Mouse (Mus musculus): Measurements from ENCODE around the gene Hdgf. TPM values are rescaled to one million over a fixed set of nuclear protein-coding genes. Genes with fewer than 3 reads are reported as not detected.
A peak's percentile ranks its signal among the peaks of the same experiment; 100 is the strongest.

The Hdgf gene
- total RNA-seq, 2 experiments from 2014 or later = 148 to 151 TPM

- no peak for TF ChIP-seq CTCF (IDR thresholded peaks at IDR 0.05)
- intact Hi-C loops (cut with DNase I) = no loop called here
- H3K4me3 ChIP-seq = peak within 1 kb of the TSS; percentile 31
- no peak within 1 kb of the TSS for H3K27ac ChIP-seq
- no peak for DNase-seq (ENCODE audit: extremely low spot score in 1 of 2, low spot score in 2 of 2)
Measured at GRCm38 (mm10) chr3:87948378-87949265, 42.5 kb downstream of the Hdgf start, which contains the start of gene Crabp2. Crabp2 (plus strand) TSS chr3:87948666.

DNA sequence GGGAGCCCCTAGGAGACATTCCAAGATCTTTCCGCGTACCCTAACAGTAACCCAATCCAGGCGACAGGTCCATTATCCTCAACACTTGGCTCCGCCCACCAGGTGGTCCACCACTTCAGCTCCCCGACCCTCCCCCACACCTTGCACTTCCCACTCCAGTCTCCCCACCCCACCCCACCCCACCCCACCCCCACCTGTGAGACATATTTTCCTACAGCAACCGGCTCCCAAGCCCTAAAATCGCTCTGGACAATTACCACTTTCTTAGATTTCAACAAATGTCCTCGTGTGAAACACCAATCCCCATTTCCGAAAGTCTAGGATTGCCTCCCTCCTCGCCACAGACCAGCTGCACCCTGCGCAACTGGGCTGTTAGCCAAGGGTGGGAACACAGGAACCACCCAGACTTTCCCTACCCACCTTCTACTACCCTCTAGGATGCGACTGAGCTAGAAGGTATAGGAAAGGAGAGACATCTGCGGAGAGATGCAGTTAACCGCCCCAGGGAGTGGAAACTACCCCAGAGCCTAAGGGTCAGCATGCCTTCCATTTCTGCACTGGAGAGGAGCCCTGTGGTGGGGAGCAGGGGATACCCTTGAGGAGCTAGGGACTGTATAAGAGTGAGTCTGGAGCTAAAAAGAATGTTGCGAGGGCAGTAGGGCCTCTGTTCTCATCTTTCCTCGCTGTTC is 43.3 kb downstream of the Hdgf start:
- no peak for DNase-seq (ENCODE audit: extremely low spot score in 1 of 2, low spot score in 2 of 2)
- Histone ChIP-seq H3K27ac (no peak overlapping the region), H3K4me3 (no peak overlapping the region)
- intact Hi-C loops (cut with DNase I) = no loop called here
- TF ChIP-seq CTCF (IDR thresholded peaks at IDR 0.05) = no peak

DNA sequence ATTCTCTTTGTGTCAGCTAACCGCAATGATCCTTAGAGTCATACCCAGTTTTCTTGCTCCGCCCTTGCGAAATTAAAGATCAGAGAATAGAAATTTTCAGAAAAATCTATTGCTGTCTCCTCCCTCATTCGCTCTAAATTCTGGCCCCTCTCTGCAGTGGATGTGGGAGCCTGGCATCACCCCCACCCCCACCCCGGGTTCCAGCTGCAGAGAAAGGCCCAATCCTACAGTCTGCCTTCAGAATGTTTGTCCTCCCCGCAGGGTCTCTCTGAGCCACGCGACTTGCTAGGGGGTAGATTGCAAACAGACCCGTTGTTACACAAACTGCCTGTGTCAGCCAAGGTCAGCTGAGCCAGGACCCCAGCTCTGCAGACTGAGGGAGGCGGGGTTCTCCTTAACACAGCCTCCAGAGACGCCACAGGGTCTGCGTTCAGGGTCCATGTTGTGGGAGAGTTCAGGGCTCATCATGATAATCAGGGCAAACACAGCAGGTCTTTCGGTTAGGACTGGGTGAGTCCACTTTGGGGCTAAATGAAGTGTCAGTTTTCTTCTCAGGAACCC is 43.9 kb downstream of the Hdgf start:
- DNase-seq (ENCODE audit: extremely low spot score in 1 of 2, low spot score in 2 of 2) = no peak
- no peak overlapping the region for H3K27ac ChIP-seq
- TF ChIP-seq CTCF (IDR thresholded peaks at IDR 0.05) = no peak
- H3K4me3 ChIP-seq = no peak overlapping the region
- intact Hi-C loops (cut with DNase I) = no loop called here

- Histone ChIP-seq H3K4me3 (no peak overlapping the region), H3K27ac (no peak overlapping the region)
- DNase-seq (ENCODE audit: extremely low spot score in 1 of 2, low spot score in 2 of 2) = no peak
- no peak for TF ChIP-seq CTCF (IDR thresholded peaks at IDR 0.05)
- intact Hi-C loops (cut with DNase I) = no loop called here
Measured at GRCm38 (mm10) chr3:87951946-87952345, 45.8 kb downstream of the Hdgf start.

DNA sequence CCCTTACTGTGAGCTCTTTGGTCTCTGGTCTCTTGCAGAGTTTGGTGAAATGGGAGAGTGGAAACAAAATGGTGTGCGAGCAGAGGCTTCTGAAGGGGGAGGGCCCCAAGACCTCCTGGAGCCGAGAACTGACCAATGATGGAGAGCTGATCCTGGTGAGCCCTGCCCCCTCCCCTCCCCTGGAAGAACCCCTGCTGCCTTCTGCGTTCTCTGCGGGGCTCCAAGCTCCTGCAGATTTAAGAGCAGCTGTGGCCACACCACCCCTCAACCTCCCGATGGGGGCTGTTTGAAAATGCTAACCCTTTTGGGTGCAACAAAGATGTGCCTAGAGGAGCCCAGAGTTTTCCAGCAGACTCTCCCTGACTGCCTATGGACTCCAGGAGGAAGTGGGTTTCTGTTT is 46.3 kb downstream of the Hdgf start:
- TF ChIP-seq CTCF (IDR thresholded peaks at IDR 0.05) = no peak
- Histone ChIP-seq H3K27ac (no peak overlapping the region), H3K4me3 (no peak overlapping the region)
- intact Hi-C loops (cut with DNase I) = no loop called here
- no peak for DNase-seq (ENCODE audit: extremely low spot score in 1 of 2, low spot score in 2 of 2)

DNA sequence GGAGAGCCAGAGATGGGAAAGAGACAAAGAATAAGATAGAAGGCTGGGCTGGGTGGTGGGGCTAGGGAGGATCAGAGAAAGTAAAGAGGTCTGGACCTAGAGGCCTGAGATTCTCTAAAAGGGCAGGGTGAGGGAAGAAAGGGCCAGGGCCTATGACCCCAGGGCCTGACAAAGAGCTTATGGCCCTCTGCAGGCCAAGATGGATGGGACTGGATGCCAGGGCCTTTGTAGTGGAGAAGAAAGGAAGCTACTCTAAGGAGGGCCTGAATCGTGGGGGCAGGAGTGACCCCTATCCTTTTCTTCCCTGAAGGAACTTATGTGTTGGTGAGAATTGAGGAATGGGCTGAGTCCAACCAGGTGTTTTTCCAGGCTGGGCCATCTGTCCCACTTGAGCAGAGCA is 51.9 kb downstream of the Hdgf start:
- TF ChIP-seq CTCF (IDR thresholded peaks at IDR 0.05) = no peak
- H3K27ac ChIP-seq = no peak overlapping the region
- intact Hi-C loops (cut with DNase I) = no loop called here
- no peak overlapping the region for H3K4me3 ChIP-seq
- no peak for DNase-seq (ENCODE audit: extremely low spot score in 1 of 2, low spot score in 2 of 2)

GRCm38 (mm10) chr3:87958476-87958875 is 52.4 kb downstream of the Hdgf start:
- TF ChIP-seq CTCF (IDR thresholded peaks at IDR 0.05) = no peak
- no peak for DNase-seq (ENCODE audit: extremely low spot score in 1 of 2, low spot score in 2 of 2)
- intact Hi-C loops (cut with DNase I) = no loop called here
- Histone ChIP-seq H3K4me3 (no peak overlapping the region), H3K27ac (no peak overlapping the region)

- intact Hi-C loops (cut with DNase I) = no loop called here
- H3K27ac ChIP-seq = no peak overlapping the region
- no peak for DNase-seq (ENCODE audit: extremely low spot score in 1 of 2, low spot score in 2 of 2)
- no peak for TF ChIP-seq CTCF (IDR thresholded peaks at IDR 0.05)
- no peak overlapping the region for H3K4me3 ChIP-seq
Measured at GRCm38 (mm10) chr3:87958967-87959366, 52.8 kb downstream of the Hdgf start.

DNA sequence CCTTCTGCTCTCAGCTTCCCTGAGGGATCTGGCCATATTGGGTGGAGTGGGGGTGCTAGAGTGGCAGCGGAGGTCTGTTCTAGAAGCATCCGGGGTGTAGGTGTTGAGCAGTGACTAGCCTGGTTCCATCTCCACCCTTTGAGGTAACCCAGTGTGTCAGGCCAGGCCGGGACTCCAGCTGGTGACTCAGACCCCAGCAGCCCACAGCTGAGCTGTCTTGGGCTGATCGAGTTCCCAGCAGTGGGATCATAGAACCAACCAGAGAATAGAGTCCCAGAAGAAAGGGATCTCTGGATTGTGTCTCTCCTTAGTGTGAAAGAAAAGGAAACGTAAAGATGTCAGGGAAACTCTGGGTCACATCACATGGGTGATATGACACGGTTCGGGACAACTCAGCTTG is 53.2 kb downstream of the Hdgf start:
- intact Hi-C loops (cut with DNase I) = no loop called here
- no peak for DNase-seq (ENCODE audit: extremely low spot score in 1 of 2, low spot score in 2 of 2)
- Histone ChIP-seq H3K4me3 (no peak overlapping the region), H3K27ac (no peak overlapping the region)
- no peak for TF ChIP-seq CTCF (IDR thresholded peaks at IDR 0.05)

- intact Hi-C loops (cut with DNase I) = no loop called here
- H3K4me3 ChIP-seq = peak overlapping the region; percentile 46
- TF ChIP-seq CTCF (IDR thresholded peaks at IDR 0.05) = no peak
Measured at GRCm38 (mm10) chr3:87960191-87960585, 54.1 kb downstream of the Hdgf start.

DNA sequence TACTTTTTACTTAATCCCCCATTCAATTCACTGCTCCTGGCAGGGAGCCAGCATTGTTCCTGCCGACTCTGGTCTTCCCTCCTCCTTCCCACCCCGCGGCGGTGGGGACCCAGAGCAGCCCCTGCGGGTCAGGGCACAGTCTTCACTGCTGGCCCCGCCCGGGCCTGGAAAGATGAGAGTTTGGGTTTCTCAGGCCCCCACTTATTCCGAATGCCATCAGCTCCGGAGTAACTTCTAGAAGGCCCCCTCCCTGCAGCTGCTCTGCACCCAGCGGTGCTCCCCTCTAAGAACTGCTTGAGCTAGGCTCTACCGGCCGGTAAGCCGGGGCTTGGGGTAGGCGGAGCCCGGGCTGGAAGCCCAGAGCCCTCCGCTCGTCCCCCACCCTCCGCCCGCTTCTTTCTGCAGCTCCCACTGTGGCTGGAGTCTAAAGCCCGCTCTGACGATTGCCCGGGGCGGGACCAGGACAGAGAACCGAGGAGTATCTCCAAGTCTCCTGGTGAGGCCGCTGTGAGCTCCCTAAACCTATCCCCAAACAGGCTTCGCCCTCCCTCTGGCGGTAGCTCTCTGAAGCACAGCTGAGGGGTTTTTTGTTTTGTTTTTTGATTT is 54.6 kb downstream of the Hdgf start:
- DNase-seq (ENCODE audit: extremely low spot score in 1 of 2, low spot score in 2 of 2) = peak; percentile 69 to 77
- intact Hi-C loops (cut with DNase I) = loop anchor here (1.0 kb wide), 1 partner anchor 25 kb away; no protein-coding TSS in a partner anchor
- no peak overlapping the region for H3K27ac ChIP-seq
- H3K4me3 ChIP-seq = peak overlapping the region; percentile 46
- peak; percentile 89 for TF ChIP-seq CTCF (IDR thresholded peaks at IDR 0.05)

More at GRCm38 (mm10) chr3:87960191-87960585, 54.1 kb downstream of the Hdgf start:
- no peak overlapping the region for H3K27ac ChIP-seq
- DNase-seq (ENCODE audit: extremely low spot score in 1 of 2, low spot score in 2 of 2) = no peak

Other genes with a start within 250 kb of the Hdgf start
- gene Lrrc71, start 157.7 kb upstream of the Hdgf start, total RNA-seq (2021) = under 1 TPM; 0.16 to 0.54 TPM
- under 1 TPM; 0.14 to 0.47 TPM for gene Ntrk1, start 111.2 kb upstream of the Hdgf start, total RNA-seq (2021)
- gene Insrr, start 109.4 kb upstream of the Hdgf start, total RNA-seq (2021) = under 1 TPM; 0.54 to 0.72 TPM
- 1 to 10 TPM; 7.8 to 7.9 TPM for gene Pear1, start 82.0 kb upstream of the Hdgf start, total RNA-seq (2021)
- not detected for gene Sh2d2a, start 59.6 kb upstream of the Hdgf start, total RNA-seq (2021)
- gene Prcc, start 20.7 kb upstream of the Hdgf start, total RNA-seq (2021) = 10 to 100 TPM; 58.3 to 60.6 TPM
- 10 to 100 TPM; 52.6 to 55.1 TPM for gene Mrpl24, start 13.2 kb downstream of the Hdgf start, total RNA-seq (2021)
- gene Isg20l2, start 24.0 kb downstream of the Hdgf start, total RNA-seq (2021) = 10 to 100 TPM; 15.1 to 15.6 TPM
- 10 to 100 TPM; 22.9 to 24.7 TPM for gene Rrnad1, start 24.4 kb downstream of the Hdgf start, total RNA-seq (2021)
- 1 to 10 TPM; 4.5 to 8.2 TPM for gene Crabp2, start 42.3 kb downstream of the Hdgf start, total RNA-seq (2021)
- gene Nes, start 64.8 kb downstream of the Hdgf start, total RNA-seq (2021) = 1 to 10 TPM; 5.7 to 6.2 TPM
- 100 to 1,000 TPM; 241 to 256 TPM for gene Bcan, start 93.9 kb downstream of the Hdgf start, total RNA-seq (2021)
- gene Hapln2, start 121.3 kb downstream of the Hdgf start, total RNA-seq (2021) = 10 to 100 TPM; 11.3 to 13.5 TPM
- gene Gpatch4, start 136.8 kb downstream of the Hdgf start, total RNA-seq (2021) = 10 to 100 TPM; 17.5 to 19.1 TPM
- gene Naxe, start 152.2 kb downstream of the Hdgf start, total RNA-seq (2021) = 10 to 100 TPM; 64.3 to 66.6 TPM
- gene Ttc24, start 172.0 kb downstream of the Hdgf start, total RNA-seq (2021) = not detected
- gene Iqgap3, start 175.7 kb downstream of the Hdgf start, total RNA-seq (2021) = under 1 TPM; 0.21 to 0.41 TPM
- 100 to 1,000 TPM; 223 to 225 TPM for gene Mef2d, start 236.1 kb downstream of the Hdgf start, total RNA-seq (2021)